Mouse (Mus musculus) liver (tissue): ENCODE measurements at regions not wholly inside any gene's neighbourhood (a gene's known extent, or its start where the extent isn't known, plus 50 kb on each side); places are given as distances from the start of the nearest gene placed in this dataset.

Experiments used
- DNase-seq: peaks from one replicate; pipeline ENCODE4 v3.0.0-alpha.2; 2020; ENCODE audit warnings: mixed read lengths

DNA sequence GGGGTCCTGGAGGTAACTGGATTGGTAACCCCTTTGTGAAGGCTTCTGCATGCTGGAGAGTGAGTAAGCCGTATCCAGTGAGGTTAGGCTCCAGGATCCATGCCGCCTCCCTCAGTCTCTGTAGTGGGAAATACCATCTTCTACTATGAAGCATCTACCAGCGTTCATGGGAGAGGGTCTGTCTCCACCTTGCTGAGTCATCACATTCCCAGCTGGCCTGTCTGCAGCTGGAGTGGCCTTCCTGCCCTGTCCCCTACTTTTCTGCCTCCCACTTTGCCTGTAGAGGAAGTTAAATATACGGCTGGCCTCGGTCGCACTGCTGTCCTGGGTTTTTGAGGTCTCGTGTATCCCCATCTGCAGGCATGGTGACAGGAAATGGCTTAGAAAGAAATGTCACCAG, 78.0 kb upstream of the Sec14l1 start:
- no peak for DNase-seq

DNA sequence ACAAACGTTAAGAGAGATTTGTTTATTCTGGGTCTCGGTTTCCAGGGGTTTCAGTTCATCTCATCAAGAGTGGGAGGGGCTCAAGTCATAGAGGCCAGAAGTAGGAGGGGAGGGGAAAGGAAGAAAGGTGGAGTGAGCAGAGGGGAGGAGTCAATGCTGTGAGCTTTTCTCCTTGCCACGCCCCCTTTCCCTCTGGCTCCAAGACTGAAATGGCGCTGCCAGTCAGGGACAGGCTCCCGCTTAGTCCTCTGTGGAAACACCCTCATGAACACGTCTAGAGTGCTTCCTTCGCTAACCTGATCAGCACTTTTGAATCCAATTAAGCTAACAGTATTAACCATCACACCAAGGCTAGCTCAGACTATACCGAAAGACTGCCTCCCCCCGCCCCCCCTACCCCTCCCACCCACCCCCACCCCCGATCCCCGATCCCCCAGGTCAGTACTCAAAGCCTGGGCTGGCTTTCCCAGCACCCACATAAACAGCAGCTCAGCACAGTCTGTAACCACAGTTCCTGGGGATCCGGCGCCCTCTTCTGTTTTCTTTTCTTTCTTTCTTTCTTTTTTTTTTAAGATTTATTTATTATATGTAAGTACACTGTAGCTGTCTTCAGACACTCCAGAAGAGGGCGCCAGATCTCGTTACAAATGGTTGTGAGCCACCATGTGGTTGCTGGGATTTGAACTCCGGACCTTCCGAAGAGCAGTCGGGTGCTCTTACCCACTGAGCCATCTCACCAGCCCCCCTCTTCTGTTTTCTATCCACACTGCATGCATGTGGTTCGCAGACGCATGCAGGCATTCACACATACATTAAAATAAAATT, 76.5 kb upstream of the Sec14l1 start:
- peak; percentile 46 for DNase-seq

DNA sequence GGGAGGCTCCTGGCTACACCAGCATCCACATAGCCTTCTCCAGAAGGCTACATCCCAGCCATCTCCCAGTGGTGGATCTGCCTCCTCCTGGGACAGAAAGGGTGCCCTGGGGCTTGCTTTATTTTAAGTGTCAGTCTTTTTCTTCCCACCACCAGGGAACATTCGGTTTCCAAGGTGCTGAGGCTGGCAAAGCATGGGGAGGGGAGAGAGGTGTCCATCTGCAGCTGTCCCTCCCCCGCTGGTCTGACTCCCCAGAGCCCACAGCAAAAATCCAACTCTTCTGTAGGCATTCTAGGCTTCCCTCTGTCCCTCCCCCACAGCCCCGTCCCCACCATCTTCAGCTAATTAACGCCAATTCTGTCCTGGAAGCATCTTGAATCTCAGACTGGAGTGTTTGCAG, 74.1 kb upstream of the Sec14l1 start:
- no peak for DNase-seq

DNA sequence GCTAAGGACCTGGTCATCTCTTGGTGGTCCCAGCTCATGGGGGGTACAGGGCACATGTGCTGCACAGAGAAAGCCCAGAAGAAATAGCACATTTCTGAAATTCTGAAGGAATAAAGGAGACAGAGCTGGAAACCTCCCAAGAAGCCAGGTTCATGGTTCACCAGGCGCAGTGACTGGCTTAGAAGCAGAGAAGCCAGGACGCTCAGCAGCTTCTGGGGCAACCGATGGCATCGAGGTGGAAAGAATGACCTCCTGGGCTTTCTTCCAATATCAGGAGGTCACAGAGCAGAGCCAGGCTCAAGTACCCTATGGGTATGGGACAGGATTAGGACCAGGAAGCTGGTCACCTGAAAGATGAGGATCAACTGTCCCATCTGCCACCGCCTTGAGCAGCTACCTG, 72.6 kb upstream of the Sec14l1 start:
- no peak for DNase-seq

DNA sequence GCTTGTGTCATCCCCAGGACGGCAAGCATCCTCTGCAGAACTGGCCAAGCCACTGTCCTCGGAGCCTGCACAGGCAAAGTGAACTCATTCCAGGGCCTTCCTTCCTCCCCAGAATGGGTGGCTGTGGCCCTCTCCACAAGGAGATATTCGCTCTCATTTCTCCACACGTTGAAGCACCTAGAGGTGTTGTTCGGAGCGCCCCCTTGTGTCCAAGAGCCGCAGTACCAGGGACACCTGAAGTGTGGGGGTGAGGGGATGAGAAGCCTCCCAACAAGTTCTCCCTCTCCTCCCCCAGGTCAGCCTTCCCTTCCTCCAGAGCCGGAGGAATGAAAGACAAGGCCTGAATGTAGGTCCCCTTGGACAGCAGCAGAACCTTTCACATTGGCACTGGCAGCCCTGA, 71.4 kb upstream of the Sec14l1 start:
- peak; percentile 71 for DNase-seq

DNA sequence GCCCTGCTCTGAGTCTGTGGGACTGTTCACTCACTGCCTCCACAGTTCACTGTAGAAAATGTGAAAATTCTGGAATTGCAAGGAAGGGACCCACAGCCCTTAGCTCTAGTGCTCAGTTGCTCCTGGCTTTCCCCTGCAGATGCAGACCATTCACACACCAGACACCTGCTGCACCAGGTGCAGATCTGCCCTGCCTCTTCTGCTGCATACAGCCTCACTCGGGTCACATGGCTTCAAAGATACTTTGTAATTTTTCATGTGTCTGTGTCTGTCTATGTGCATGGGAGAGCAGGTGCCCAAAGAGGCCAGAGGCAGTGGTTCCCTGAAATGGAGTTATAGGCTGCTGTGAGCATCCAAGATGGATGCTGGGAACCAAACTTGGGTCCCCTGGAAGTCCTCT, 70.2 kb upstream of the Sec14l1 start:
- DNase-seq = no peak

DNA sequence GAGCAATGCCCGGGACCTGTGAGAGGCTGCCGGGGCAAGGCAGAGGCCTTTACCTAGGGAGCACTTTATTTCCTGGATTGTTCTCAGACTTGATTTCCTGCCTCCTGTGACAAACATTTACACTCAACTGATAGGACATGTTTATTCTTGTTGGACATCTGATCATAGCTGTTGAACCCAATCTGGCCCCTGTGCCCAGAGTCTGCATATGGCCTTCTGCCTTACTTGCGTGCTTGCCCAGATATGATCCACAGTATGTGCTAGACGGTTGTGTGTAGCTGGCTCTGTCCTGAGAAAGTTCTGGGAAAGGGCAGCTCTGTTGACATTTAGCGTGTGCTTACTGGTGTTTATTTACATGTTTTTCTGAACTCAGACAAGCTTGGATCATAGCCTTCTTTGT, 68.3 kb upstream of the Sec14l1 start:
- no peak for DNase-seq

DNA sequence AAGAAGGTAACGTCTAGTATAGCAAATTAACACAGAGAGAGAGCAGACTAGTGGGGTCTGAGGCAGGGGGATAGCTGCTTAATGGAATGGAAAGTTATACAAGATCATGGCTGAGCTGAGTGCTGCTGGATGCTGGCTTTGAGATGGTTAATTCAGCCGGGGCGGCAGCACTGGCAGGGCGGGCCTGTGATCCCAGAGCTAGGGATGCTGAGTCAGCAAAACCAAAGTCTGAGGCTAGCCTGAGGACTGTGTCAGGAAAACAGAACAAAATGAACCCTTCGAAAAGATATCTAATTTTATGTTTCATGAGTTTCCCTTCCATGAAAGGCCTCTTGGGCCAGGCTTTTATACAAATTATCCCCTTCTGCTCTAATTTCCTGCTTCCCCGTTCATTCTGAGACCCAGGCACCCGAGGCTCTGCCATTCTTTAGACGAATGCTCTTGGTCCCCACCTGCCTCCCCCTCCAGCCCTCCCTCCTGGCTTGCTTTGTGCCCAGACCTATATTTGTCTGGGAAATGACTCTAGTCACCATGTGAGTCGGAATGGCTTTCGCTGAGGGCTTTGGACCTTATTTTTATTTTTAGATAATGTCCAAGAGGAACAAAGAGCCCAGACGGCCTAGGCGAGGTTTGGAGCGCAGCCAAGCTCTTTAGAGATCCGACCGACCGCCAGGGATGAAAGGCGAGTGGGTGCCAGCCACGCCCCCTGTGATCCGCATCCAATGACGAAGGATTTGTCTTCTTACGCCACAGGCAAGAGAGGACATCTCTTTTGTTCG, 67.6 kb upstream of the Sec14l1 start:
- DNase-seq = peak; percentile 46

DNA sequence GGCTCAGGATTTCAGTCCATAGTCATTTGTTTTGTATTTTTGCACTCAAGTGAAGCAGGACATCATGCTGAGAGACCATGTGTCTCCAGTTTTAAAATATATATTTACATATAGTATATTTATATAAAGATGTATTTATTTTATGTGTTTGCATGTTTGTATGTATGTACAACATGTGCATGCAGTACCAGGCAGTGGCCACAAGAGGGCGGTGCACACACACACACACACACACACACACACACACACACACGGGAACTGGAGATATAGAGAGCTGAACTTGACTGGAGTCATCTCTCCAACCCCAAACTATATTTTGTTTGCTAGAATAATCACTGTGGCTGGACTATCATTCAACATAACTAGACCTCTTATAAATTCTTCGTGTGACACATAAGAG, 66.1 kb upstream of the Sec14l1 start:
- no peak for DNase-seq

DNA sequence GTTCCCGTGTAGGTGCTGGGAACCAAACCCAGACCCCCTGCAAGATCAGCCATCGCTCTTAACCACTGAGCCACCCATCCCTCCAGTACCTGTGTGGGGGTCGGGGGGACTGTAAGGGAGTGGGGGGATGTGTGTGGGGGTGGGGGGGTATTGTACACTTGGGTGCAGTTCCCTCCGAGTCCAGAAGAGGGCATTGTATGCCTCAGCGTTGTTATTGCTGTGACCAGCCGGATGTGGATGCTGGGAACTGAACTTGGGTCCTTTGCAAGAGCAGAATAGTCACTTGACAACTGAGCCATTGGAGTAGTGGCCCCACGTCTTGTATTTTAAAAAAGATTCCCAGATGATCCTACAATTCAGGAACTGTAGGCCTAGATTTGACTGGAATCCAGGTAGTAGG, 64.2 kb upstream of the Sec14l1 start:
- no peak for DNase-seq

DNA sequence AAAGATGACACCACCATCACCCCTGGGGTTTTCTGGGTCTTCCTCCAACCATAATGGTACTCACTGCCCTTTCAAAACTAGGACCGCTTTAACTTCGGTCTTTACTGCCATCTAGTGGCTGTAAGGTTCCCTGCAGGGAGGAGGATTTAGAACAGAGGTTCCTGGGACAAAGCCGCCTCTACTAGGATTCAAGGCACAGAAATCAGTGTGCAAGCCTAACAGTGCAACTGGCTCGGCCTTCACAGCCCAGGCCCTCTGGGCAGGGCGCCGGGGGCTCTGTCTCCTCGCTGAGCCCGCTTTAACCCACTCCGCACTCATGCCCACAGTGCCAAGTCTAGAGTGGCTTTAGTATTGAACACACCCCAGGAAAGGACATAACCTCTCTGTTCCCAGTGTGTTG, 58.0 kb upstream of the Sec14l1 start:
- DNase-seq = peak; percentile 55

DNA sequence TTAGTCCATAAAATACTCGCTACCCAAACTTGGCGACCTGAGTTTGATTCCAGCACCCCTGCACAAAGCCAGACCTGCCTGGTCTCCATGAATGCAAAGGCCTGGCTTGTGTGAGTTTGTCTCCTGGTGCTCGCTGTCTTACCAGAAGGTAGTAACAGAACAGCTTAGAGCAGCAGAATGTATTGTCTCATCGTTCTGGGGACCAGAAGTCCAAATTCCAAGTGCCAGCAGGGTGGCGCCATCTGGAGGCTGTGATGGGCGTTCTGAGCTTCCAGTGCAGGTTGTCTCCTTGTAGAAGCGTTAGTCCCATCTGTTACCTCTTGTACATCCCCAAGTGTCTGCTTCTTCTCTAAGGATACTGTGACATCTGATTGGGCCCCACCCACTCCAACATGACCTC, 57.5 kb upstream of the Sec14l1 start:
- peak; percentile 45 for DNase-seq

DNA sequence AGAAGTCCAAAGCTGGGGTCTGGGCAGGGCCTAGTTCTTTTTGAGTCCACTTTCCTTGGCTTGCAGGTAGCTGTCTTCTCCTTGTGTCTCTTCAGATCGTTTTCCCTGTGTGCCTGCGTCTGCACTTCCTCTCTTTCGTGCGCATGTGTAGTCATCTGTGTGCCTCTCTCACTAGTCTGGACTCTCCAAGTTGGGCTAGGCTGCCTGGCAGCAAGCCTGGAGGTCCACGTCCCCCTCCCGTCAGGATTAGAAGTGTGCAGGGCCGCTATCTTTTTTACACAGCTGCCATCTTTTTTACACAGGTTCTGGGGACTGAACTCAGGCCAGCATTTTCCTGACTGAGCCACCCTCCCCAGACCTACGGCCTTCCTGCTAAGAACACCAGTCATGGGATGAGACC, 55.8 kb upstream of the Sec14l1 start:
- peak; percentile 42 for DNase-seq

DNA sequence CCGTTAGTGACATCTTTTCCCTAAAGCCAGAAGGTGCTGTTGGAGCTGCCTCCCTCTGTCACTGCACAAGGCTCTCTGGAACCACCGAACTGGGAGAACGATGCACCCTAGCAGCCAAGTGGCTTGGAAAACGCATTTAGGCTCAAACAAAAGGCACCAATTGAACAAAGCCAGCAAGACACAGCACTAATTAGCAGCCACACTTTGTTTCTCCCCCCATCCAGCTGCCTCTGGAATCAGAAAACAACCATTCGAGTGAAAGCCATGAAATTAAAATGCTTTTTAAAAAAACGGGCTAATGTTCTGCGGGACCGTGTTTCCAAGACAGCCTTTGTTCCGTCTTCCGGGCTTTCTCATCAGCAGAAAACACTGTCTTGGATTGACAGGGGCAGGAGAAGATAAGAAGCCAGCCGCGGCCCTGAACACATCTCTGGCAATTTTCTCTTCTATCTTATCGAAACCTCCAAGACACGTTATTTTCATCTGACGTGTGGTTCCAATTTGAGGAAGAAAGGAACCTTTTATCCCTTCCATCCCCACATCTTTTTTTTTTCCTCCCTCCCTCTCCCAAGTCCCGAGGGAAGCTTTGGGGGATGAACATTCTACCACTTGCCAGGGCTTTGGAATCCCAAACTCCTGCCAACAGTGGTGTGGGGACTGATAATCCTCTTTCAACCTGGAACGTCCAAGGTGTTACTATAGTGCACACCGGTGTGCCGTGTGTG, 54.8 kb upstream of the Sec14l1 start:
- peak; percentile 52 for DNase-seq

DNA sequence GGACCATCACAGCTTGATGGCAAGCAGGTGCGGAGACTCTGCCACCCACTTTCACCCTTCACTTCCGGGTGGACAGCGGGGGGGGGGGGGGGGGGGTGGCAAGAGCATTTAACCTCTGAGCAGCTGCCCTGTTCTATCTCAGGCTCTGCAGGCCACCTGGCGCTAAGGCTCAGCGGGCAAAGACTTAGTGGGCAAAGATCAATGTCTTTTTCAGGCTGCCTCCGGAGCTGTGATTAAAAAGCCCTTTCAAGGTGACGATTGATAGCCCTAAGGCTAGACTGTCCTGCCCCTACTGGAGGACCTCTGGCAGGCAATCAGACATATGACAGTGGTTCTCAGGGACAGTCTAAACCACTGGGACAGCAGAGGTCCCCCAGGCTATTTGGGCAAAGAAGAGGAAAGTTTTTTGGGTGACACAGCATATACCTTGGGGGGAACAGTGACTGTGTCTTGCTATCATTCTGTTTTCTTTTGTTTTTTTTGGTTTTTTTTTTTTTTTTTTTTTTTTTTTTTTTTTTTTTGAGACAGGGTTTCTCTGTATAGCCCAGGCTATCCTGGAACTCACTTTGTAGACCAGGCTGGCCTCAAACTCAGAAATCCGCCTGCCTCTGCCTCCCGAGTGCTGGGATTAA, 54.1 kb upstream of the Sec14l1 start:
- DNase-seq = peak; percentile 34

DNA sequence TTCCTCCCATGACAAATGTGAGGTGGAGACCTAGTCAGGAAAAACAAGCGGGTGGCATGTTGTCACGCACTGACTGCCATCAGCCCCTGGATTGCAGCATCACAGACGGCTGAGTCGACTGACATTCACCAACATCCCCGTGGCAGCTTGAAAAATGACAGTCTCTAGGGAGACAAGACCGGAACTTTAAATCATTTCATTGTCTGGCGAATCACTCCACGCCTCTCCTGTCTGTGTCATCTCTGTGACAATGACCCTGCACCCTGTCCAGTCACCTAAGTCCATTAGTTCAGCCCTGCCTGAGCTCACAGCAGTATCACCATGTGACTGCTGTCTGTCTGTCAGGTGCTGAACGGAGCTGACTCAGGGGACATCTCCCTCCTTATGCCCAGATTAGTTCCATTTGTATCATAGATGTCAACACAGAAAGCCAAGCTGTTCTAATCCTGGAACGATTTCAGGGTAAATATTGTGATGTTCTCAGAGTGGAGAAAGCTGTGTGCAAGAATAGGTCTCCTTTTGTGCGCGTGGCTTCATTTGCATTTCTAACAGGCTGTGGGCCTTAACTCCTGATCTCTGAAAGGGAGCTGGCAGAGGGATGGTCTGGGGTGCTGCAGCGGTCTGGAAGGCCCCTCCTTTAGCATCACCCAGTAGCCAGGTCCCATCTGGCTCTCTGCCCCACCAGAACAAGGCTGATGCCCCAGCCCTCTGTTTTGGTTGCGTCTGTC, 52.0 kb upstream of the Sec14l1 start:
- no peak for DNase-seq
